Mouse (Mus musculus) embryonic facial prominence, embryonic 10.5 days (tissue): ENCODE results near the gene Mpg. TPM values are rescaled to one million over a fixed set of nuclear protein-coding genes. Genes with fewer than 3 reads are reported as not detected.
A peak's percentile ranks its signal among the peaks of the same experiment; 100 is the strongest.
"Not testable (repeated sequence)": the region's sequence is repeated elsewhere in the genome, so short reads cannot be mapped to it uniquely, and the experiment has no call there.

Experiments used
- DNase-seq: peaks from one replicate; pipeline ENCODE4 v3.0.0-alpha.2; 2017; ENCODE audit warnings: low spot score
- H3K27ac ChIP-seq: fragments of 300-500 bp; sonication (generic); replicated peaks from 2 replicates; pipeline ENCODE4 v1.5.1; 2016; ENCODE audit warnings: mild to moderate bottlenecking
- H3K27me3 ChIP-seq: fragments of 300-500 bp; sonication (generic); replicated peaks from 2 replicates; pipeline ENCODE4 v1.6.1; 2016; ENCODE audit warnings: low read depth, mild to moderate bottlenecking; ENCODE audit not compliant: poor library complexity, severe bottlenecking
- H3K36me3 ChIP-seq: fragments of 300-500 bp; sonication (generic); replicated peaks from 2 replicates; pipeline ENCODE4 v1.6.1; 2016; ENCODE audit warnings: mild to moderate bottlenecking, moderate library complexity
- H3K4me1 ChIP-seq: fragments of 300-500 bp; sonication (generic); 2 replicates; pipeline ENCODE4 v1.6.1; 2016
- H3K4me3 ChIP-seq: fragments of 300-500 bp; sonication (generic); 2 replicates; pipeline ENCODE4 v1.5.1; 2016; ENCODE audit warnings: mild to moderate bottlenecking, moderate library complexity
- H3K9me3 ChIP-seq: fragments of 300-500 bp; sonication (generic); 2 replicates; pipeline ENCODE4 v1.6.1; 2016; ENCODE audit warnings: mild to moderate bottlenecking
- whole genome bisulfite sequencing: fragments of 180-500 bp; shearing (Covaris S2); methylation state at CpG from one replicate; pipeline ENCODE4 v1.1.7; 2016; 5-methylcytosine and 5-hydroxymethylcytosine counted together
- polyA plus RNA-seq: library from polyadenylated mRNA; unstranded; fragments of >200 nt; fragmentation: Nextera tagmentation; extraction: Ambion mirVana; gene quantifications from 2 replicates; pipeline ENCODE4 v1.2.1, GENCODE M21; 2016

The Mpg gene
- polyA plus RNA-seq, 1 experiment from 2014 or later = 33.2 TPM

DNA sequence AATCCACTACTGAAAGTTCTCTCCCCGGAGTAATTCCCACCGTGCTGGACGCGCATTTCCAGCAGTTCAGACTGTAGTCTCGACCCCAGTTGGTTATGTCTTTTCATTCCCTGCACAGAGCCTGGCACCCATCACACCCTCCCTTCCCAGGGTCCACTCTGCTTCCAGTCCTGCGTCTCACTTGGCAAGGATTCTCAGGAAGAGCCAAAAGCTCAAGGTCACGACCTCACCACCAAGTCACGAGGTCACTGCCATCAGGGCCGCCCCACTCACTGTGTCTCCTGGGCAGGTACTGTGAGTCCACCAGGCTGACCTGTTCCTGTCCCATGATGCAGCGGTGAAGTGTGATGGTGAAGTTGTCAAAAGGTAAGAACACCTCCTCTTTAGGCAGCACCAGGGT lies 32.2 kb upstream of the Mpg start:
- no peak overlapping the region for H3K4me3 ChIP-seq
- H3K27ac ChIP-seq = no peak overlapping the region
- H3K36me3 ChIP-seq = no peaks in the 10 kb centered on the region
- H3K27me3 ChIP-seq = peaks cover 18% of the 10 kb centered on the region
- no peaks in the 10 kb centered on the region for H3K9me3 ChIP-seq
- no peak for DNase-seq
- peaks cover 31% of the 10 kb centered on the region for H3K4me1 ChIP-seq
- 74% methylated on average over 10 of the region's 10 CpGs for WGBS

DNA sequence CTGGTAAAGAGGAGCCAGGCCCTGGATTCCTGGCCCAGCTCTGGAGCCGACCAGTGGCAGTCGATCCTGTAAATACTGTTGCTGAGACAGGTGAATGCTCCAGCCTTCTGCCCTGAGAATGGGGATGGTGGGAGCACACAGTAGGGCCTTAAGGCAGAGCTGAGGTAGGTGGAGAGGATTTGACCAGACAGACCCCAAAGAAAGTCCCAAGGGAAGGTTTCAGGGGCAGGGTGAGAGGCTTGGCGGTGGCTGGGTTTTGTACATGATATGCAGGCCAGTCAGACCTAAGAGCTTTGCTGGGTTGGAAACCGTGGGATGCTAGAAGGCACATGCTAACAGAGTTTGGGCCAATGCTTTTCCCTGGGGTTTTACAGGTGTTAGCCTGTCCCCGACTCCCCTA lies 31.7 kb upstream of the Mpg start:
- Histone ChIP-seq H3K4me3 (no peak overlapping the region), H3K36me3 (no peaks in the 10 kb centered on the region), H3K4me1 (peaks cover 32% of the 10 kb centered on the region), H3K27ac (no peak overlapping the region), H3K27me3 (peaks cover 20% of the 10 kb centered on the region), H3K9me3 (no peaks in the 10 kb centered on the region)
- DNase-seq = no peak
- 82% methylated on average over 5 of the region's 5 CpGs for WGBS

DNA sequence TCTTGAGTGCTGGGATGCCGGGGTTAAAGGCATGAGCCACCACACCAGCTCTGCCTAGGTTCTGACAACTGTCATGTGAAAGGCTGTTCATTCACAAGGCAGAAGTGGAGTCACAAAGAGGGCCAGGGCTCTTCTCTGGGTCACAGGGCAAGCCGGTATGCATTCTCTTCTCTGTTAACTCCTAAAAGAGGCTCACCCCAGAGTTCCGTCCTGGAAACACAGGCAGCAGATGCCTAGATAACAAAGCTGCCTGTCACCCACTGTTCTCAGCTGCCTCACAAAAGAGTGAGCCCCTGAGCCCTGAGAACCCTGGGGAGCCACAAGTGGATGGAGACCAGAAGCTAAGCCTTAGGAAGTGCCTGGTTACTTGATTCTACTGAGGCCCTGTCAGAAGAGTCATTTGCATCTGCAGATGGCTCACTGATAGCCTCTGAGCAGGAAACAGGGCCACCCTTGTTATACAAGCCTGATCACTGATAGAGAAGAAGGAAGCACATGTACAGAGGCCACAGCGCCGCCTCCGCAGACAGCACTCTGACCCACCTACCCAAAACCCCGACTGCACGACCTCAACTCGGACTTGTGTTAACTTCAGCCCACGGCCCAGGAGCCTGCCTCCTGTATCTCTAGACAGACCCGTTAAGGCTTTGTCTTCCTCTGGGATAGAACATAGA lies 30.3 kb upstream of the Mpg start:
- Histone ChIP-seq H3K4me1 (peaks cover 26% of the 10 kb centered on the region), H3K27ac (no peak overlapping the region; the same call in 1 of the 2 replicates), H3K27me3 (peaks cover 20% of the 10 kb centered on the region), H3K36me3 (no peaks in the 10 kb centered on the region), H3K4me3 (no peak overlapping the region), H3K9me3 (no peaks in the 10 kb centered on the region)
- DNase-seq = no peak
- 20% methylated on average over 11 of the region's 11 CpGs for WGBS

DNA sequence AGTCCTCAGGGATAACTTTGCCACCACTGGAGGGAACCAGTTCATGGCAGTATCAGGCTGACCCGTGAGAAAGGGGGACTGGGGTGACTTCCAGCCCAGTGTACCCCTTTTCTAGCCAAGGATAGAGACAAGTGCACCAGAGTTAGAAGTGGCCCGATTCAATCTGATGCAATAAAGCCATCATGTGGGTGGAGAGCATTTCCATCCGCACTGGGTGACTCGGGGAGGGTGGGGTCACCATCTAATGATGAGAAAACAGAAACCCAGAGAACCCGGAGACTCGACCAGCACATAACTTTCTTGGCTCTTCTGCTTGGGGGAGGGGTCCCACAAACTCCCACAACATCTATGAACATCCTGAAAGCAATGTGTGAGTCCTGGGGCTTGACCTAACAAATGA lies 29.6 kb upstream of the Mpg start:
- no peak for DNase-seq
- no peaks in the 10 kb centered on the region for H3K36me3 ChIP-seq
- 81% methylated on average over 6 of the region's 6 CpGs for WGBS
- H3K27me3 ChIP-seq = peaks cover 20% of the 10 kb centered on the region
- H3K4me1 ChIP-seq = peaks cover 26% of the 10 kb centered on the region
- H3K9me3 ChIP-seq = no peaks in the 10 kb centered on the region
- no peak overlapping the region for H3K27ac ChIP-seq
- H3K4me3 ChIP-seq = no peak overlapping the region

DNA sequence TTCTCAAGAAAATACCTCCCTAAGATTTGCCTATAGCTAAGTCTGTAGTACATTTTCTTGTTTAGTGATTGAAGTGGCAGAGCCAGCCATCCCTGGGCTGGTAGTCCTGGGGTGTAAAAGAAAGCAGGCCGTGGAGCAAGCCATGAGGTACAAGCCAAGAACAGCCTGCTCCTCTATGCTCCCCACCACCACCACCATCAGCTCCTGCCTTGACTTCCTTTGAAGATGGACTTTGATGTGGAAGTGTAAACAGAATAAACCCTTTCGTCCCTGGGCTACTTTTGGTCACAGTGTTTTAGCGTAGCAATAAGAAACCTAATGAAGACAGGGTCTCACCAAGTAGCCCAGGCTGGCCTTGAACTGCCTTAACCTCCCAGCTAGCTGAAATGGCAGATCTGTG lies 28.5 kb upstream of the Mpg start:
- no peaks in the 10 kb centered on the region for H3K9me3 ChIP-seq
- H3K4me1 ChIP-seq = peaks cover 21% of the 10 kb centered on the region
- no peak overlapping the region for H3K4me3 ChIP-seq
- no peak overlapping the region for H3K27ac ChIP-seq
- DNase-seq = no peak
- H3K27me3 ChIP-seq = peaks cover 20% of the 10 kb centered on the region
- no peaks in the 10 kb centered on the region for H3K36me3 ChIP-seq
- 61% methylated on average over 3 of the region's 3 CpGs for WGBS

DNA sequence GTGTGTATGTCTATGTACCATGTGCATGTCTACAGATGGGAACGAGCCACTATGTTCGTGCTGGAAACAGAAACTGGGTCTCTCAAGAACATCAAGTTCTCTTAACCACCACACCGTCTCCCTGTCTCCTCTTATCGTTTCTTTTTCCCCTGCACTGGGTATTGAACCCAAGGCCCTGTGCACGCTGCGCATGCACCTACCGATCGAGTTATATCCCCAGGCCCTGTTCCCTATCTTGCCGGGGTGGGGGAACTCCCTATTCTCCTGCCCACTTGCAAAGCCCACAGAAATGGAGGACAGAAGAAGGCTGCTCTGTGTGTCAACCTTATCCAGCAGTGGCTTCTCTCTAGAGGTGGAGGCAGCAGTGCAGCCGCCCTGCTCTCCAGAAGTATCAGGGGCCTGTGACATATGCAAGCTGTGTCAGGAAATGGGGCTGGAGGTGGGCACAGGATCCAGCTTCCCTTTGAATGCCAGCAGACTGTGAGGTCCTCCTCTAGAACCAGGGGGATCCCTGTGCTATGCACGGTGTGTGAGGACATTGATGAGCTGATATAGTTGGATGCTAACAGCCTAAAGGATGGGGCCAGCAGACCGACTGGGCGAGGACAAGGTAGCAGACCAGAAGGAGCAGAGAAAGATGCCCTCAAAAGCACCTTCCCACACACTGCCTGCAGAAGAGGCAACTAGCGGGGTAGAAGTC lies 27.9 kb upstream of the Mpg start:
- Histone ChIP-seq H3K27ac (no peak overlapping the region), H3K4me3 (no peak overlapping the region), H3K27me3 (peaks cover 20% of the 10 kb centered on the region), H3K9me3 (no peaks in the 10 kb centered on the region), H3K4me1 (peaks cover 19% of the 10 kb centered on the region), H3K36me3 (no peaks in the 10 kb centered on the region)
- WGBS = 69% methylated on average over 14 of the region's 14 CpGs
- DNase-seq = no peak

DNA sequence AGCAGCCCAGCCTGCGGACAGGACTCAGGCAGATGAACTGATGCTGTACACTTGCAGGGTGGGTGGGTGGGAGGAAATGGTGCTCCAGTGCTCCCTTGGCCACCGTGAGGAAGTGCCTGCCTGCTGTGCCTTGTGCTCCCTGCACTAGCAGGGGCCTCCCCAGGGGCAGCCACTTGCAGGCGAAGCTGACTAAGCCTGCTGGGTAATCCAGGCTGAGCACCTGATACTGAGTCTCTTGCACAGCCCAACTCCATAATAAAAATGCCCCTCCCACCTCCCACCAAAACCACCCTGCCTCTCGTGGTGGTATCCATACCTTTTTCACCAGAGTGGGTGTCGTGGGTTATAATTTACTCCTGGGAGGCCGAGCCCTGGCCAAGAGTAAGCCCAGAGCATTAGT lies 27.1 kb upstream of the Mpg start:
- Histone ChIP-seq H3K27me3 (peaks cover 23% of the 10 kb centered on the region), H3K4me1 (peaks cover 19% of the 10 kb centered on the region), H3K36me3 (no peaks in the 10 kb centered on the region), H3K4me3 (no peak overlapping the region), H3K9me3 (no peaks in the 10 kb centered on the region), H3K27ac (no peak overlapping the region)
- no peak for DNase-seq
- WGBS = 42% methylated on average over 6 of the region's 6 CpGs

DNA sequence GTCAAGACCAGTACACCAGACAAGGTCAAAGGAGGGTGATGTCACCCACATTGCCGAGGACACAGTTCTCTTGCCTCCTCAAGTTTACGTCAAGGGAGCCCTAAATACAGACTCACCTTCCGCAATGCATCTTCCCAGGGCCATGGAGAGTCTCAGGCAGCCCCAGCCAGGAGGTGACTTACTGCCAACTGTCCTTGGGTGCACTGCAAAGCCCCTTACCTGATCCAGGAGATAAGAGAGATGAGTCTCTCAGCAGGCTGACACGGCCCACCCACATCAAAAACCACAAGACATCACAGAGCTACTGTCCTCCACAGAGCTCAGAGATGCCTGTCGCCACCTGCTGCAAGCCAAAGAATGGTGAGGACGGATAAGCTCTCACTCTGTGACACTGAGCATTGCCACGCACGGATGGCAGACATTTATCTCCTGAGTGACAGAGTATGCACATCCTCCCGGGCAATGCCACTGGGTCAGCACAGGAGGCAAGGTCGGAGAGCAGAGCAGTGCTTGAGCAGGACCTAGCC lies 26.2 kb upstream of the Mpg start, which contains the start of gene Il9r:
Gene Il9r, minus strand, starts transcription at position 205 of the 527 bp plus-strand sequence.
- 78% methylated on average over 10 of the region's 10 CpGs for WGBS
- Histone ChIP-seq H3K4me1 (peaks cover 26% of the 10 kb centered on the region), H3K36me3 (no peaks in the 10 kb centered on the region), H3K9me3 (no peaks in the 10 kb centered on the region), H3K27ac (no peak within 1 kb of the TSS), H3K4me3 (no peak within 1 kb of the TSS), H3K27me3 (peaks cover 17% of the 10 kb centered on the region)
- DNase-seq = no peak

DNA sequence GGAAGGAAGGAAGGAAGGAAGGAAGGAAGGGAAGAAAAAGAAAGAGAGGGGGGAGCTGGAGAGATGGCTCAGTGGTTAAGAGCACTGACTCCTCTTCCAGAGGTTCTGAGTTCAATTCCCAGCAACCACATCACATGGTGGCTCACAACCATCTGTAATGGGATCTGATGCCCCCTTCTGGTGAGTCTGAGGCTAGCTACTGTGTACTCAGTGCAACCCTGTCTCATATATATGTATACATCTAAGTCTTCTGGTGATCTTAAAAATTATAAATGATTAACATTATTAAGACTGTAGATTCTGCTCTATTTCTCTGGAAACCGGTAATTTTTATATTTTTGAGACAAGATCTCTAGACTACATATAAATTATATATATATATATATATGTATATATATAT lies 25.3 kb upstream of the Mpg start:
- H3K9me3 ChIP-seq, DNase-seq, H3K36me3 ChIP-seq, H3K4me3 ChIP-seq, H3K27ac ChIP-seq: not testable (repeated sequence)
- H3K27me3 ChIP-seq = peaks cover 17% of the 10 kb centered on the region
- 64% methylated on average over 1 of the region's 1 CpGs for whole genome bisulfite sequencing
- peaks cover 28% of the 10 kb centered on the region for H3K4me1 ChIP-seq

DNA sequence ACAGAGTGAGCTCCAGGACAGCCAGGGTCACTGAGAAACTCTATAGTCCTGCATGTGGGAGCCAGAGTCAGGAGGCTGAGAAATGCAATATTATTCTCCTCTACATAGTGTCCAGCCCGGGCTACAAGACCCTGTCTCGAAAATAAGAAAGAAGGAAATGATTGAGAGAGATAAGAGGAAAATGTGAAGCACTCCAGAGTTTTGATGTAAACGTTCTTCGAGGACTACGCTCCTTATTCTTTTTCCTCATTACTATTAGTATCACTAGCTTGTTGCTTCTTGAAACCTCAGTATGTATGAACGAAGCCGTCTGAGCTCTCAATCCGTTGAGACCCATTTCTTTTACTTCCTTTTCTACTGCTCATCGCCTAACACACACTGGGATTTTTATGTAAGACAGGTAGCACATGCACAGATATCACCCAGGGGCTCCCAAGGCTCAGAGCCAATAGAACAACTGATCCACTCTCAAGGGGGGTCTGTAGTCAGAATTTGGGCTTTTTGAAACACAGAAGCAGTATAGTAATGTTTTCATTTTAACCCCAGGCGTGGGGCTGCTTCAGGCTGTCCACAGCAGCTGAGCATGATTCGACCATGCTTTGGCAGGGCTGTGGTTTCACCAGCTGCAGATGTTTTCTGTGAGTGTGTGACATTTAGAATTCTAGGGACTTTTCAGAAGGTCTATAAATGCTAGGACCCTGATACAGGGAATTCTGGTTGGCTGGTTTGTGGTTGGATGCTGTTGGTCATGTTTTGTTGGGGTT lies 24.2 kb upstream of the Mpg start:
- peaks cover 17% of the 10 kb centered on the region for H3K27me3 ChIP-seq
- H3K36me3 ChIP-seq = peaks cover 4% of the 10 kb centered on the region
- H3K27ac ChIP-seq = no peak overlapping the region
- DNase-seq = no peak
- H3K9me3 ChIP-seq = no peaks in the 10 kb centered on the region
- 80% methylated on average over 11 of the region's 11 CpGs for WGBS
- no peak overlapping the region for H3K4me3 ChIP-seq
- H3K4me1 ChIP-seq = peaks cover 31% of the 10 kb centered on the region

DNA sequence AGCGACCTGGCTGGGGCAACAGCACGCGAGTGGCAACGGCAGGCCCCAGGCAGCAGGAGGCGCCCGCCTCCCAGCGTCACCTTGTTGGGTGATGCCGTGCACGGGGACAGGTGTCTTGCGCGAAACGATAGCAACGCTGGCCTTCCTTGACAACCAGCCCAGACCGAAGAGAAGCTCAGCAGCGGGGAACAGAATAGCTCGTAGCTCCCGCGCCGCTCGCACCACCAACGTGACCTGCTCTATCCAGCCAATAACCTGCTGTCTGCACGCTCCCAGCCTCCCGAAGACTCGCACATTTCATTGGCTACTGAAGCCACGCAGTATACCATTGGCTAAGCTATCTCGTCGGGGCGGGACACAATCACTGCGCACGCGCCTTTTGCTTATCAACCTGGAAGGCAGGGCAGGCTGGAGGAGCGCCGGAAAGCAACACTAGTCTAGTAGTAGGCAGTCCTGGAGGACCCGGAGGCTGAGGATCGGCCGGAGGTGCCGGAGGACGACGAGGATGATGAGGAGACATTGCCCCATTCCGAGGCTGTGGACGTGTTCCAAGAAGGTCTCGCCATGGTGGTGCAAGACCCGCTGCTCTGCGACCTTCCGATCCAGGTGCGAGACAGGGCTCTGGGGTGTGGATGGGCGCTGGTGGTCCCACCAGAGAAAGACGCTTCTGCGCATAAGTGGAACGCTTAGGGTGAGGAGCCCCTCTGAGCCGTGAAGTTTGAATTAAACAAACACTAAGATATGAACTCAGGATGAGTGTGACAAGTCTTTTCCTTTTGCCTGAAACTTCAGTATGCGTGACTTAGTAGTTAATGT lies 21.0 kb upstream of the Mpg start, which contains the start of gene Snrnp25:
Gene Snrnp25, plus strand, starts transcription at position 358 of the 816 bp plus-strand sequence.
- DNase-seq = peak; percentile 96
- H3K4me1 ChIP-seq = peaks cover 19% of the 10 kb centered on the region
- H3K27me3 ChIP-seq = 0 out of 2 replicates have a peak, but pooled peaks cover 3% of the 10 kb centered on the region
- WGBS = under 1% methylated on average over 52 of the region's 52 CpGs
- H3K9me3 ChIP-seq = no peaks in the 10 kb centered on the region
- H3K27ac ChIP-seq = peak within 1 kb of the TSS; percentile 87
- peaks cover 35% of the 10 kb centered on the region for H3K36me3 ChIP-seq
- peak within 1 kb of the TSS; percentile 67 for H3K4me3 ChIP-seq

DNA sequence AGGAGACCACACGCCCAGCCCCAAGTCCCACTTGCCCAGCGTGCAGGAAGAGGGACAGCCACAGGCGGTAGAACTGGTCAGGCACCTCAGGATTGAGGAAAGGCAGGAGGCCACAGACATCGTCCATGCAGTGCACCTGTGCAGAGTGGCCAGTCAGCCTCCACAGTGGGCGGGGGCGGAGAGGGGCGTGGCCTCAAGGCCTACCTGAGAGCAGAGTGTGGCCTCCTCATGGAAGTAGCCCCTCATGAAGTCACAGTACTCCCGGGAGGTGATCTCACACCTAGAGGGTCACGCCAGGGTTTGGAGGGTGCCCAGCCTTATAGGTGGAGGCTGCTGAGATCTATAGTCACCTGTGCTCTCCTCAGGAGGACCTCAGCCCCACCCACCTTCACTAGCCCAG lies 15.7 kb upstream of the Mpg start:
- no peaks in the 10 kb centered on the region for H3K27me3 ChIP-seq
- peaks cover 11% of the 10 kb centered on the region for H3K4me1 ChIP-seq
- WGBS = 88% methylated on average over 9 of the region's 9 CpGs
- no peak for DNase-seq
- H3K4me3 ChIP-seq = no peak overlapping the region
- H3K36me3 ChIP-seq = peaks cover 89% of the 10 kb centered on the region
- no peaks in the 10 kb centered on the region for H3K9me3 ChIP-seq
- no peak overlapping the region for H3K27ac ChIP-seq
